Mouse (Mus musculus): ENCODE measurements around the gene Kmt2d.
"Not testable (repeated sequence)": the region's sequence is repeated elsewhere in the genome, so short reads cannot be mapped to it uniquely, and the experiment has no call there.

The Kmt2d gene

DNA sequence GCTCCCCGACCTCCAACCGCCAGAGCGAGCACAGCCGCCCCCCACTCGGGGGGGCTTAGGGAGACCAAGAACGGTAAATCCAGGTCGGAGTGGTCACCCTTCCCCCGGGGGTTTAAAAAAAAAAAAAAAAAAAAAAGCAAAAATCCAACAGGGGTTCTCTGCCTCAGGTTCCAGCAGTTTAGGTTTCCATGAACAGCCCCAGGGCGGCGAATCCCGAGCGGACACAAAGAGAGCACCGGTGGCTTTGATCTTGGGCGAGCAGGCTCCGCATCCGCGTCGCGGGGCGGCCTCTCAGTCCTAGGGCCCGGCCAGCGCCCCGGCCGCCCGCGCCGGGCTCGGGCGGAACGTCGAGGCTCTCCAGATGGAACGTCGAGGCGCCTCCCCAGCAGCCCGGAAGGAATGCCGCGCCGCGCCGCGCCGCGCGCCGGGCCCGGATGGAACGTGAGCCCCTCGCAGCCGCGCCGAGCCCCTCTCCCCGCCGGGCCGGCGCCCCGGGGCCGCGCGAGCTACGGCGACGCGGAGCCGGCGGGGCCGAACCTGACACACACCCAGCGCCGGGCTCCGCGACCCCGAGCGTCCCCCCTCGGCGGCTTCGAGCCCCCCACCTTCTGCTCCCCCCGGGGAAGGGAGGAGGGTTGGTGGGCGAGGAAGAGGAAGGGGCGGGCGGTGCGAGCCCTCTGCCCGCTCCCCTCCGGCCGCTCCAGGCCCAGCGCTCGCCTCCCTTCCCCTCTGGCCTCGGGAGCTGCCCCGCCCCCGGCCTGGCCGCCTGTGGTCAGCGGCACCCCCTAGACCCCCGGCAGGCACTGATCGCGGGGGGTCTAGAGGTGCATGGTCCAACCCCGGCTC is at the start of gene Kmt2d:
Gene Kmt2d (minus strand): TSS at position 135 of the 846 bp plus-strand sequence.
- peak; percentile 80 for DNase-seq (ENCODE audit: low spot score)

DNA sequence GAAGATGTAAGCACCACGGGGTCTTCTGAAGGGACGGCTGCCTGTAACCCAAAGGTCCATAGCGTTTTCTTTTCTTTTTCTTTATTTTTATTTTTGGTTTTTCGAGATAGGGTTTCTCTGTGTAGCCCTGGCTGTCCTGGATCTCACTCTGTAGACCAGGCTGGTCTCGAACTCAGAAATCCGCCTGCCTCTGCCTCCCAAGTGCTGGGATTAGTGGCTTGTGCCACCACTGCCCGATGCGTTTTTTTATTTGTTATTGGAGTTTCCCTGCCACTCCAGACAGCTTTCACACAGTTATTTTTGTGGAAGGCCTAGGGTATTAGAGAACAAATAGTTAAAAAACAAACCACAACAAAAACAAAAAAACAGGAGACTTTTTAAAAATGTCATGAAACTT is 47.5 kb upstream of the Kmt2d start:
- not testable (repeated sequence) for DNase-seq (ENCODE audit: low spot score)

DNA sequence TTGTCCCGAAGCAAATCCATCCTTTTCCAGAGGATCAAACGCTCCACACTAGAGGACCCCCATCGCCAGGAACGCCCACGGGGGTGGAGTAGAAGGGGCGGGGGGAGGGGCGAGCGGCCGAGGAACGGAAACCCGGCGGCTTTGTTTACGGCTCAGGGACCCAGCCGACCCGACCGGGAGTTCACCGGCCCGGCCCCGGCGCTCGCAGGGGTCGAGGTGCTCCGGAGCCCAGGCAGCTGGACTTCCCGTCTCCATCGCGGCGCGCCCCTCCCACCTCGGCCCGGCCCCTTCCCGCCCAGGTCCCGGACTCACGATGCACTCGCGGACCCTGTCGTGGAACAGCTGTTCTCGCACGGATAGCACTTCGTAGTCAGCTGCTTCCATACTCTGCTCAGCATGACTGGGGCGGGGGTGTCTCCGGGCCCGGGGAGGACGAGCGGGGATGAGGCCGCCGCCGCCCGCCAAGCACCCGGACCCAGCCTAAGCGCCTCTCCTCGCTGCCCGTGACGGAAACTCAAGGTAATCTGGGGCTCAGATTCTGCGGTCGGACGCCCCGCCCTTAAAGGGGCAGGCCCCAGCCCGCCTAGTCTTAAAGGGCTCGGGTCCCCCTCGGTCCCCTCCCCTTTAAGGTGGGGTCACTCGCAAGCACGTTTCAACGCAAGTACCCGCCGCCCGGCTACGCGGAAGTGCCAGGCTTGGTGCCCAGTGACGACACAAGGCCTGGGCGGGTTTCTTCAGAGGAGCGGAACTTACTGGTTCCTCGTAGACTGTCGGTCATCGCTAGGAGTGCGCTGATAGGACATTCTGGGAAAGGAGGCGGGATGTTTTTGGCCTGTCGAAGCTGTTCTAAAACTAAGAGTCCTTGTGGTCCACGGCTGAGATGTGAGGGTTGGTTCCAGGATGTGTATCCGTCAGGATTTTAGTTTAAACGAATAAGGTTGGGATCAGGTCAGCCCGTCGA is 46.8 kb upstream of the Kmt2d start, which contains the start of gene Lmbr1l:
Gene Lmbr1l (minus strand): TSS at position 694 of the 961 bp plus-strand sequence.
- DNase-seq (ENCODE audit: low spot score) = peak; percentile 100

DNA sequence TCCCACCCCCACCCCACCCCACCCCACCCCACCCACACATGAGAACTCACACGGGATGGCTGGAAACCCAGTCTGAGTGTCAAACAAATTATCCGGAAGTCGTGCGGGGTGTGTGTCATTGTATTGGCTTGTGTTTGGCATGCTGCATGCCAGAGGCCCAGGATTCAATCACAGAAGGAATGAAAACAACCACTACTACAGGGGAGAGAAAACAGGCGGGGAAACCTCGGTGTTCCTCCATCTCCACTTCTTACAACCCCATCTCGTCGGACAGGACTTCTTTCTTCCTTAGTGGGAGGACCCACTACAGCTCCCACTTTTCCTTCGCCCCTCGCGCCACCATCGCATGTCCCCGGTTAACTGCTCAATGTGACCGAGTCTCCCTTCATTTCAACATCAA is 46.1 kb upstream of the Kmt2d start:
- DNase-seq (ENCODE audit: low spot score) = no peak

DNA sequence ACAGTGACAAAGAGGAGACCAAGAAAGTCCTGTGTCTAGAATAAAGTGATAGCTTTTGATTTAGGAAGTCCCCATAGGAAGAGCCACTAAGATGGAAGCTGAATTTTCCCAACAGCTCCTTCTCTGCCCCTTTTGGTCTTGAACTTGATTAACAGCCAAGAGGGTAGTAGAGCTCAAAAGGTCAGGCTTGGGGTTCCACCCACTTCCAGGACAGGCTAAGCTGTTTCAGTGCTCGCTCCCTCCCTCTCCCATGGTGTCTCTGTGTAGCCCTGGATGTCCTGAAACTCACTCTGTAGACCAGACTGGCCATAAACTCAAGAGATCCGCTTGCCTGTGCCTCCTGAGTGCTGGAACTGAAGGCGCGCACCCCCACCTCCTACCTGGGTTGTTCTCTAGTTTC is 45.0 kb upstream of the Kmt2d start:
- no peak for DNase-seq (ENCODE audit: low spot score)

DNA sequence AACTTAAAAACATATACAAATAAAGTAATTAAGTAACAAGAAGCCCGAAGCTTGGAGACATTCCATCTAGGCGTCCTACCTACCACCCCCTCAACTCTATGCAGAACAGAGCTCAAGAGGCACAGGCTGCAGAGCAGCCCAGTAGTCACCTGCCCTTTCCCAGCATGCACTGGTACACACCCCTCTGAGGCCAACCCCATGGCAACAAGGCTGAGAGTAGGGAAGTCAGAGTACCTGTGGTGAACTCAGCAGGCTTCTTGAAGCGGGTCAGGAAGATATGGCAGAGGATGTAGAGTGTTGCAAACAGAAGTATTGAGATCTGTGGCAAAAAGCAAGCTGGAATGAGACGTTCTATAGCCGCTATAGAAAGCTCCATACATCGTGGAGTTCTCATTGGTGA is 43.9 kb upstream of the Kmt2d start:
- DNase-seq (ENCODE audit: low spot score) = no peak

DNA sequence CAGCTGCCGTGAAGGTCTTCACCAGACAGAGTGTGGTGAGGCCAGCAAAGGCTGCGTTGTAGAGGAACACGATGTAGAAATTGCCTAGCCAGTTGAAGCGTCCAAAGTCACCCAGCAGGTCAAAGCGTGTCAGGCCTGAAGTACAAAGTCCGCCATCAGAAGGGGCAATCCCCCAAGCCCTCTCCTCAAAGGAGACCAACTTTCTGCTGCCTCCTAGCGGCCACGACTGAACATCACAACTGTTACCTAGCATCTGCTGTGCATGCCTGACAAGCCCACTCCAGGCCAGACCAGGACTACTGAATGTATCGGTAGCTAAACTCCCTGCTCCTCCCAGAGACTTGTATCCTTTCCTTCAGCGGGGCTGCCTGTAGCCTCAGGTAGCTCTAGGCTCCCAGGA is 33.7 kb upstream of the Kmt2d start:
- DNase-seq (ENCODE audit: low spot score) = no peak

DNA sequence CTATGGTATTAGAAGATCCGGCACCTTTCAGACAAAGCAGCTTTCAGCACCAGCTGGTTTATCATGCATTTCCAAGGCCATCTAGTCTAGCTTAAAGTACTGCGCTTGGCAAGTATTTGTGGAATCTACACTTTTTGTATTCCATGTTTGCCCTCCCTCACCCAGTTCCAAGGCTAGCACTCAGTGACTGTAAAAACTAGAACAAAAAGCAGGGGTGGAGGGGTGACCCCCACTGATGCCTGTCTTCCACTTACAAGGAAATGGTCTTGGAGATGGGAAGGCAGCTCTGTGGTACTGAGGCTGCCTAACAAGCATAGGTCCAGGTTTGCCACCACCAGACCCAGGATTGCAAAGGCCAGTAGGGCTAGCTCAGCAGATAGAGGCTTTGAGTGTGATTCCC is 31.6 kb upstream of the Kmt2d start:
- no peak for DNase-seq (ENCODE audit: low spot score)

DNA sequence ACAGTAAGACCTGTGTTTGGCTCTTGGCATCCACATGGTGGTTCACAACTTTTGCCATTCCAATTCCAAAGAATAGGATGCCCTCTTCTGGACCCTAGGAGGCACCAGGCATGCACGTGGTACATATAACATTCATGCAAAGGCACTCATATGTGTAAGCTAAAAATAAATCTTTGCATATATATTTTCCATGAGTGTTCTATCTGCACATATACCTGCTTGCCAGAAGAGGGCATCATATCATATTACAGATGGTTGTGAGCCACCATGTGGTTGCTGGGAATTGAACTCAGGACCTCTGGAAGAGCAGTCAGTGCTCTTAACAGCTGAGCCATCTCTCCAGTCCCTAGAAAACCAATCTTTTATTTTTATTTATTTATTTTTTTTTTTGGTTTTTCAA is 30.5 kb upstream of the Kmt2d start:
- no peak for DNase-seq (ENCODE audit: low spot score)

DNA sequence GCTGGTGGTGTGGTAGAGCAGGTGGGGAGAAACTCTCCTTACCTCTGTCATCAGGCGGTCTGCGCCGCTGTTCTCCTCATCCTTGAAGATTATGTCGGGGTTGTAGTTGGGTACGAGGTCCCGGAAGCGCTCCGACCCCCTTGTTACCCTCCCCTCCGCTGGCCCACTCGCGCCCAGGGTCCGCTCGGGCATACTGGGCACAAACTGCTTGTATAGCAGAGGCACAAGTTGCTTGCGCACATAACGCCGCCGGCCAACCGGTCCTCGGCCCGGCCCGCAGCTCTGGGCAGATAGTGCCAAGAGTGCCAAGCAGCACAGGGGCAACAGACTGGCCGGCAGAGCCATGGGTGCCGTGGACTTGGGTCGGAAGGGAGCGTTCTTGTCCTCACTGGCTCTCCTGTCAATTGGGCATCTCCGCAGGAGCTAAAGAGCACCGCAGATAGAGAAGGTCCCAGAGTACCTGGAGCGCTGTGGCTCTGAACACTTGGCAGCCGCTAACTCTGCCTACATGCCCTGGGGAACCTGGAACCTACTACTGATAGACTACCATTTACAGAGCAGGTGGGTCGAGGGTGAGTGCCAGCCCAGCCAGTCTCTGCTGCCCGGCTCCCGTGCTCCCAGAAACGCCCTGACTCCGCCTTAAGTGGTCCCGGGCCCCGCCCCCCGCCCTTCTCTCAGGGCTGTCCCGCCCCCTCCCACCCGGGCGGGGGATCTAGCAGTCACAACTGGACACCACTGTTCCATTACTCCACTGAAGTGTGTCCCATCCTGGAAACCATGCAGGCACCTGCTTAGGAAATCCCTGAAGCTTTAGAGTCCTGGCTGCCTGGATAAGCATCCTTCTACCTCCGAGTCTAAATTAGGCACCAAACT is 27.2 kb upstream of the Kmt2d start, which contains the start of gene Dhh:
Gene Dhh (minus strand): TSS at position 613 of the 873 bp plus-strand sequence.
- DNase-seq (ENCODE audit: low spot score) = no peak

DNA sequence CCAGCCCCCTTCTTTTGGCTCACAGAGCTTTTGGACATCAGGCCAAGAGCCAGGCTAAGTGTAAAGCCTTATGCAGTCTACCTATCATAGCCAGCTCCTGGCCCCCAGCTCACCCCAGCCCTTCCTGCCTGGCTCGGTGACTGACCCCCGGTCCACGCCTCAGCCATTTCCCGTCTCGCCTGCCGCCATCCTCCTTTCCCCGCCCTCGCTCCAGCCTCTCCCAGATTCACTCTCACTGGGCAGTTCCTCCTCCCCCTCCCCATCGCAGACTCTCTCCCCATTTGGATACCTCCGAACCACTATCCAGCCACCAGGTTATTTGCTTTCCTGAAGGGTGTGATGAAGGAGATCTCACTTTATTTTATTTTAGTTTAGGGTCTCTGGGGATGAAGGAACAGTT is 26.5 kb upstream of the Kmt2d start:
- DNase-seq (ENCODE audit: low spot score) = no peak

DNA sequence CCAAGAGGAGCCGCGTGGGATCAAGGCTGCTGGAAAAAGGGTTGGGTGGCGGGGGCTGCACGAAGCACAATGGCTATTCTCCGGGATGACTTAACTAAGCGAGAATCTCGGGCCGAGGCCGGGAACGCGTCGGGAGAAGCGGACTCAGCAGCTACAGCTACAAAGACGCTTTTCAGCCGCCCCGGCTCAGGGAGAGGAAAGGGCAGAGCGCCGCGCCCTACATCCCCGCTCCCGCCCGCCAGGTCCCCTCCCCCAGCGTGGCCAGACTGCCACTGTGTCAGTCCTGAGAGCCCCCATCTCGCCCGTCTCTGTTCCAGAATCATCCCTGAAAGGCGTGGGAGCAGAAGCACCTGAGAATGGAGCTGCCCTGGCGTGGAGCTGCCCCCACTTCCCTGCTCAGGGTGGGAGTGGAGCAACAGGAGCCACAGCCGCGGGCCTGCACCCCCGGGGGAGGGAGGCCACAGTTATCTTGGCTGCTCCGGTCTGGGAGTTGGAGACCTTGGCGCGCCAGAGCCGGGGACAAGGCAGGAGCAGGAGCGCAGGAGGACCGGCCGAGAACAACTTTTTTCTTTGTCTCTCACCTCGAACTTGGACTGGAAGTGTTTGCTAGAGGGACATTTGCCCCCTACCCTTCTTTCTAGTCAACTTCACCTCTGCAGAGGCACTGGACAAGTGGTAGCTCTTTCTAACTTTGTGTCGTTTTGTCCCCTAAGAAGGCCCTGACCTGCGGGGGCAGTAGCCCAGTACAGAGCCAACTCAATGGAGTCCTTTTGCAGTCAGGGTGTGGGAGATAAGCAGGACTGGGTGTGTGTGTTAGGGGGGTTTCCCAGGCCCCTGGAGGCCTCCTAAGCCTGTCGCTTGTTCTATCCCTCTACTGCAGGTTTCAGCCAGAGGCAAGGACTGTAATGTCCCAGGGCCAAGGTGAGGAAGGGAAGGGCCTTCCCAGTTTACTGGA is 24.9 kb upstream of the Kmt2d start:
- peak; percentile 84 for DNase-seq (ENCODE audit: low spot score)

DNA sequence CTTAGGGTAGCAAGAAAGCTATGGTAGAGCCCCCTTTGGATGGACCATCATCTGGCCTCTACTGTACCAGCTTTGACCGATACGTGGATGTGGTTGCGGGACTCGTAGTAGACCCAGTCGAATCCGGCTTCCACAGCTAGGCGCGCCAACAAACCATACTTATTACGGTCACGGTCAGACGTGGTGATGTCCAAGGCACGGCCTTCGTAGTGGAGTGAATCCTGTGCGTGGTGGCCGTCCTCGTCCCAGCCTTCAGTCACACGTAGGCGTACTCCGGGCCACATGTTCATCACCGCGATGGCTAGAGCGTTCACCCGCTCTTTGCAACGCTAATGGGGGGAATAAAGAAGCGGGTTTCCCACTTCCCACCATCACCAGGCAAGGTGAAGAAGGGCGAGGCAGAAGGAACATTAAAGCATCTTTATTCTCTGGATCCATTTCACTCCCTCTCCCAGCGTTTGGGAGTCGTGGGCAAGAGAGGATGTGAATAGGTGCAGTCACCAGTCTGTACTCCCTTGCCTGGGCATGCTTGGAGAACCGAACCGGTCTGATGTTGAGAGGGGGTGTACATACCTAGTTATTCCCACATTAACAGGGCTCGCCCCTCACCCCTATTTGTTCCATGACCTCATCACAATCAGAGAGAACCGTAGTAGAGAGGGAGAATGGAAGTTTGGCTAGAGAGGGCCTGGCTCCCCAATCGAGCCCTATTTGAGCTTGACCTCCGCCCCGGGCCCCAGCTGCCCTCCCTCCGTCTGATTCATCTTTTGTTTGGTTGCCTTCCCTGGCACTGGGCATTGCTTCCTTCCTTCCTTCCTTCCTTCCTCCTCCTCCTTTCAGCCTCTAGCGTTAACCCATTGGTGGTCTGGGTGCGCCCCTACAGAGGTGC is 24.0 kb upstream of the Kmt2d start:
- no peak for DNase-seq (ENCODE audit: low spot score)

DNA sequence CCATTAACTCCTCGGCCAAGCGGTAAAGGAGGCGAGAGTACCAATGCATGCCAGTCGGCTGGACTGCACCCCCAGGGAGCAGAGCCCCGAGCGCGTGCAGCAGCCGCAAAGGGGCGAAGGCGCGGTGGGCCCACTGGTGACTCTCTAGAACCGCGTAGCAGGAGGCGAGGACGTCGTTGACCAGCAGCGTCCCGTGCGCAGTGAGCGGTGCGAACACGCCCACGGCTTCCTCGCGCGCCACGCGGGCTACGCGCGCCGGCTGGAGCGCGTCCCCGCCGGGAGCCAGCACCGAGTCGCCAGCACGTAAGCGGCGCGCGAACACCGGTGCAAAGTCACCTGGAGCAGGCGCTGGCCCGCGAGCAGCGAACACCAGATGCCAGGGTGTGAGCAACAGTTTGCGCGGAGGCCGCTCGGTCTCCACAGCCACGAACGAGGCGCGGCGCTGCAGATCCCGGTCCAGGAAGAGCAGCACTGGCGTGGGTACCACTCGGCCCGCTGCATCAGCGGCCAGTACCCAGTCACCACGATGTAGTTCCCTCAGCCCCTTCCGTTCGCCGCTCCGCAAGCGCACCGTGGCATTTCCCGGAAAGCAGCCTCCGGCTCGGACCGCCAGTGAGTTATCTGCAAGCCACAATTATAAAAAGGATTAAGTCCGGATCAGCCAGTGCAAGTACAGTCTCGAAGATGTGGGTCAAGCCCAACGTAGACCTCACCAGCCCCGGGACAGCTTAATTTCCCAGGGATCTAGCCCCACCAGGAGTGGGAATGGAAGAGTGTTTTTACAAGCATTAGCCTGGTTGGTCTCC is 23.1 kb upstream of the Kmt2d start, which contains the start of gene Rhebl1:
Gene Rhebl1 (minus strand): TSS at position 601 of the 806 bp plus-strand sequence.
- DNase-seq (ENCODE audit: low spot score) = no peak

DNA sequence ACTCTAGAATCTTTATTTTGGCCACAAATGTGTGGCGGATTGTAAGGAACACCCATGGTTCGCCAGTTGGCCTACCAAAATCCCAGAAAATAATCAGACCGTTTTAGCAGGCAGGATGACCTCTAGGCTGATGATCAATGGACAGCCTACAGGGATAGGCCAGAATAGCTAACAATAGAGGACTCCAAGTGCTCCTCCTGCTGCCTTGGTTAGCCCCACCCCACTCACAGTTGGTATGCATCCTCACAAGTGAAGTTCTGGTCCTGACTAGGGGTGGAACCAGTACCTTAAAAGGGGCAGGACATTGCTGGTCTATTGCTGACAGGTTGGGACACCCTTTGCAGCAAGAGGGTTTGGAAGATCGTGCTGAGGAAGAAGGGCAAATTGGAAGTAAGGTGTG is 22.0 kb upstream of the Kmt2d start:
- DNase-seq (ENCODE audit: low spot score) = no peak

DNA sequence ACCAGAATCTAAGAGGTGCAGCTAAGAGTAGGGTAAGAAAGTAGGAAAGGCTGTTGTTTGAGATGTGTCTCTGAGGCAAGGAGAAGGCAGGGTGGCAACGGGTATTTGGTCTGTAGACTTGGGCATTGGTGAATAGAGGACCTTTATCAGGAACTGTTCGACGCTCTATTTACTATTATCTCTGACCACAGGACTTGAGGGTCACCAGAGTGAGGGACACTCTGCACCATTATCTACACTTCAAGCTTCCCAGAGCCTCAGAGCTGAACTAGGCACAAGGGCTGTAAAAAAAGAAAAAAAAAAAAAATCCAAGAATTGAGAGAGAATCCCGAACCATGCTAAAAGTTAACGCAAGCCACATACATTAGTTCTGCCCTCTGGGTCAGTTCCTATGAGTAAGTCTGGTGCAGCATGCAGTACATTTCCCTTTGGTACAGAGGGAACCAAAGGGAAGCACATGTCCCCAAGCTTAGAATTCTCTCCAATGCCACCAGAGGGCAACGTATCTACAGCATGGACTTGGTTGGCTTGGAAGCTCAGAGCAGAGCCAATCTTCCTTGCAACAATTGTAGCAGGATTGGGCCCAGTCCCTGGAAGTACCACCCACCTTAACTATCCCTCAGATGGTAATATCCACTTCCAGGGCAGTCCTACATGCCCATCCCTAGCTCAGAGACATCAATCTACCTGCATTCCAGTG is 21.1 kb upstream of the Kmt2d start:
- DNase-seq (ENCODE audit: low spot score) = peak; percentile 70

DNA sequence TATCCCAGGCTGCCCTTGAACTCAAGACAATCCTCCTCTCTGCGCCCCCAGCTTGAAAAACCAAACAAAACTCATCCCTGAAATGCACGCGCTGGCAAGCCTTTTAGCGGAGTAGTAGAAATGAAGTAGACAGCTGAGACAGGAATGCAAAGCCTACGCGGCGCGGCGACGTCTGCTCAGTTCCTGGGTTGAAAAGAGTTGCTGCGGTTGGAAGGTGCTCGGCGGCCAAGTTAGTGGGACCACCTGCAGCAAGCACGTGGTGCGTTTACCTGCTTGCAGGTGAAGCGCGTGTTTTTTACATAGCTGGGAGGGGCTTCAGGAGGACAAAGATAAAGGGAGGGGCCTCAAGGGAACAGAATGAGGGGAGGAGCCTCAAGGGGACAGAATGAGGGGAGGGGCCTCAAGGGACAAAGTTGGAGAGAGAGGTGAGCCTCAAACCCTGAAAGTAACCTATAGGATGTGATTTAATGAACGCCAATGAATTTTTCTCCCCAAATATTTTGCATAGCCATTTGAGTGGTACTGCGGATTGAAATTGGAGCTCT is 20.3 kb upstream of the Kmt2d start:
- no peak for DNase-seq (ENCODE audit: low spot score)

DNA sequence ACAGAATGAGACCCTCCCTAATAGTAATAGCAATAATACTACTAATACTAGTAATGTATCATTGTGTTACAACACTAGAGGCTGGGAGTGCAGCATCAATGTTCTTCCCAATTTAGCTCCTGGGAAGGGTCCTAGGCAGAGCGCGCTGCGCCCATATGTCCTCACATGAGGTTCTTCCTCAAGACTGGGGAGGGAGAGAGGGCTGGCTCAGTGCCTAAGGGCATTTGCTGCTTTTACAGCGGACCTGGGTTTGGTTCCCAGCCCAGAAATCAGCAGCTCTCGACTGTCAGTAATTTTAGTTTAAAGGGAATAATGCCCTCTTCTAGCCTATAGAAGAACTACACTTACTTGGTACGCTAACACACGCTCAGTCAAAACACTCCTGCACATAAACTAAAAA is 16.5 kb upstream of the Kmt2d start:
- no peak for DNase-seq (ENCODE audit: low spot score)
